Comparison of ENCODE assay signal across 9 mouse cellular contexts in the genomic region with DNA sequence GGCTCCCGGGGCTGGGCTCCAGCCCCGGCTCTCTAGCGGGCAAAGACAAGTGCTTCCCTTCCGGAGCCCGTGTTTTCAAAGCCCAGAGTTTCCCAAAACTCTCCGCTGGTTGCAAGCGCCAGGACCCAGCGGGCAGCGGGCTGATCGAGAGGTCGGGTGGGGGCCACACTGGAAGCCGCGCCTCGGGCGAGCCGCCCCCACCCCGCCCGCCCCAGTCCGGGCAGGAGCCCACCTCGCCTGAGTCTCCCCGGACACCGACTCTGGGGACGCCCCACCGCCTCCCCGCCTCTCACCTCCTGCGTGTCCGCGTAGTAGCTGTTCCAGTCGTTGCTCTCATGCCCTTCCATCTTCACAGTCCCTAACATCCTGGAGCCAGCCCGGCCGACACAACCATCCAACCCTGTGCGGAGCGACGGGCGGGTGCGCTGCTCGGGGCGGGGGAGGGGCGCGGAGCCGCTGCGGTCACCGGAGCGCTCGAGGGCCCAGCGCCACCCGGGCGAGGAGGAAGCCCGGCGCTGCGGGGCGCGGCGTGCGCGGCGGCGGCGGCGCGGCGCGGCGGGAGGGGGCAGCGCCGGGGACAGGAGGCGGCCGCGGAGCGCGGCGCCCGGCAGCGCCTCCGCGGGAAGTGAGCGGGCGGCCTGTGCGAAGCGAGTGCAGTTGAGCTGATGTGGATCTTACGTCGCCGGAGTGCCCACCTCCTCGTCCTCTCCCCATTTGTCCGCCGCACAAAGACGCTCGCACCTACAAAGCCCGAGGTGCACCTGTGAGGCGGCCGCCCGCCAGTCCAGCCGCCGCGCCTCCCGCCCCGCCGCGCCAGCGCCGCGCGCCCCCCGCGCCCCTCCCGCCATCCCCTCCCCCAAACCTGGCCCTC. TPM values are rescaled to one million over a fixed set of nuclear protein-coding genes. Genes with fewer than 3 reads are reported as not detected.
A peak's percentile ranks its signal among the peaks of the same experiment; 100 is the strongest.
DNase-seq lines count a peak whose midpoint lies in the region; ATAC-seq and TF ChIP-seq lines count a peak whose summit lies in the region.
"Had no signal": no experiment of that assay in that cellular context is flagged by ENCODE, and none has a peak within 500 bp of the region (broad histone marks: within the 10 kb centered on the region; RNA-seq: fewer than 3 reads in every experiment).

No protein-coding gene starts in this region.

- peak overlapping the region; percentile 98 for H3K4me2 ChIP-seq in heart, embryonic 11.5 days
- peak overlapping the region; percentile 96 for H3K4me2 ChIP-seq in limb, embryonic 13.5 days (replicated peaks)
- H3K4me2 ChIP-seq in midbrain, embryonic 14.5 days (ENCODE audit: low read length): peak overlapping the region; percentile 72

- peaks cover 39% of the 10 kb centered on the region; the same call in 1 of the 2 replicates for H3K27me3 ChIP-seq in cerebellum, adult 2 months (ENCODE audit: control insufficient read depth, insufficient read depth, low read length)
- peaks cover 93% of the 10 kb centered on the region for H3K27me3 ChIP-seq in heart, embryonic 11.5 days (ENCODE audit: control insufficient read depth, insufficient read depth, low read length)
- H3K27me3 ChIP-seq in limb, embryonic 13.5 days: peaks cover 99% of the 10 kb centered on the region
- H3K27me3 ChIP-seq in midbrain, embryonic 14.5 days (ENCODE audit: control insufficient read depth, insufficient read depth, low read length): peaks cover 96% of the 10 kb centered on the region

- ATAC-seq in heart, embryonic 11.5 days (replicated peaks; ENCODE audit: insufficient number of reproducible peaks, low FRiP score, low TSS enrichment): no peak; the same call in 1 of the 2 replicates
- ATAC-seq in limb, embryonic 13.5 days (ENCODE audit: low FRiP score, low read depth): peak; percentile 51; the same call in 1 of the 2 replicates
- ATAC-seq in midbrain, embryonic 14.5 days (ENCODE audit: low FRiP score, low TSS enrichment): peak; percentile 68

- peak overlapping the region; percentile 20 for H3K4me3 ChIP-seq in cerebellum, adult 2 months (replicated peaks; ENCODE audit: insufficient read depth, low read depth, low read length)
- peak overlapping the region; percentile 56 for H3K4me3 ChIP-seq in heart, embryonic 11.5 days (ENCODE audit: low read depth, low read length)
- peak overlapping the region; percentile 54 for H3K4me3 ChIP-seq in limb, embryonic 13.5 days
- H3K4me3 ChIP-seq in midbrain, embryonic 14.5 days (replicated peaks; ENCODE audit: low read depth, low read length): peak overlapping the region; percentile 33

- WGBS in cerebellum, adult 2 months: under 1% methylated on average over 96 of the region's 106 CpGs
- under 1% methylated on average over 84 of the region's 106 CpGs for WGBS in heart, embryonic 11.5 days (ENCODE audit: insufficient replicate concordance)
- under 1% methylated on average over 99 of the region's 106 CpGs for WGBS in limb, embryonic 13.5 days
- under 1% methylated on average over 105 of the region's 106 CpGs for WGBS in midbrain, embryonic 14.5 days

- H3K9me3 ChIP-seq in heart, embryonic 11.5 days (replicated peaks; ENCODE audit: control insufficient read depth, low read length): no peaks in the 10 kb centered on the region
- H3K9me3 ChIP-seq in limb, embryonic 13.5 days: no peaks in the 10 kb centered on the region
- no peaks in the 10 kb centered on the region for H3K9me3 ChIP-seq in midbrain, embryonic 14.5 days (ENCODE audit: control insufficient read depth, low read length)

- no peak for TF ChIP-seq CTCF in cerebellum, adult 2 months (IDR thresholded peaks at IDR 0.05; ENCODE audit: borderline replicate concordance, insufficient read depth, low read depth, low read length)

- H3K36me3 ChIP-seq in heart, embryonic 11.5 days (ENCODE audit: control insufficient read depth, insufficient read depth, low read length): no peaks in the 10 kb centered on the region
- H3K36me3 ChIP-seq in limb, embryonic 13.5 days: no peaks in the 10 kb centered on the region
- no peaks in the 10 kb centered on the region for H3K36me3 ChIP-seq in midbrain, embryonic 14.5 days (ENCODE audit: control insufficient read depth, insufficient read depth, low read length)

- no peak for DNase-seq in cerebellum, adult 2 months
- DNase-seq in cerebellum, adult 18-20 months: no peak
- peak; percentile 37 for DNase-seq in Muller cell, postnatal 12 days (ENCODE audit: inconsistent ontology term)
- DNase-seq in midbrain, embryonic 14.5 days: peak; percentile 59
- no peak for DNase-seq in right cerebral cortex, postnatal 4 days
- DNase-seq in thymus, adult 18-20 months: no peak

- no peak overlapping the region for H3K27ac ChIP-seq in cerebellum, adult 2 months (ENCODE audit: insufficient read depth, low read length)
- H3K27ac ChIP-seq in heart, embryonic 11.5 days (ENCODE audit: low read depth, low read length): no peak overlapping the region
- H3K27ac ChIP-seq in limb, embryonic 13.5 days: no peak overlapping the region
- peak overlapping the region; percentile 67 for H3K27ac ChIP-seq in midbrain, embryonic 14.5 days (replicated peaks; ENCODE audit: low read depth, low read length)

- H3K9ac ChIP-seq in heart, embryonic 11.5 days (ENCODE audit: low read depth, low read length): no peak overlapping the region; the same call in 1 of the 2 replicates
- H3K9ac ChIP-seq in limb, embryonic 13.5 days: peak overlapping the region; percentile 62
- H3K9ac ChIP-seq in midbrain, embryonic 14.5 days (replicated peaks; ENCODE audit: low read length): peak overlapping the region; percentile 46; the same call in 1 of the 2 replicates

- no peaks in the 10 kb centered on the region; the same call in 1 of the 2 replicates for H3K4me1 ChIP-seq in cerebellum, adult 2 months (ENCODE audit: control insufficient read depth, insufficient read depth, low read length)
- peaks cover 12% of the 10 kb centered on the region; the same call in 1 of the 2 replicates for H3K4me1 ChIP-seq in heart, embryonic 11.5 days (ENCODE audit: control insufficient read depth, insufficient read depth, low read length)
- H3K4me1 ChIP-seq in limb, embryonic 13.5 days: peaks cover 34% of the 10 kb centered on the region
- 0 out of 2 replicates have a peak, but pooled peaks cover 10% of the 10 kb centered on the region for H3K4me1 ChIP-seq in midbrain, embryonic 14.5 days (ENCODE audit: control insufficient read depth, insufficient read depth, low read length)

- no peak for TF ChIP-seq POLR2A in cerebellum, adult 2 months (IDR thresholded peaks at IDR 0.05; ENCODE audit: borderline replicate concordance, insufficient read depth, low read length)

RNA-seq across cellular contexts. Expression of a gene that starts 1.1 kb away (rescaled TPM):
- polyA plus RNA-seq in cerebellum, adult 2 months (2012; rRNA removed): 0.03 TPM in 1 of 2 replicates, not detected in the other
- polyA plus RNA-seq in heart, embryonic 11.5 days (2014; fragmentation: Nextera tagmentation; extraction: Ambion mirVana): 0.27 and 0.59 TPM in 2 replicates
- 0.09 TPM in 1 of 2 replicates, not detected in the other for polyA plus RNA-seq in limb, embryonic 13.5 days (2015; fragmentation: Nextera tagmentation; extraction: Ambion mirVana)
- 2.4 and 3.1 TPM in 2 replicates for polyA plus RNA-seq in midbrain, embryonic 14.5 days (2014; fragmentation: Nextera tagmentation; extraction: Ambion mirVana)
- polyA plus RNA-seq: C2C12 had no signal

RNA-seq across cellular contexts. Expression of a gene that starts 18.3 kb away (rescaled TPM):
- 0.03 TPM in 1 of 2 replicates, not detected in the other for polyA plus RNA-seq in cerebellum, adult 2 months (2012; rRNA removed)
- 0.10 and 0.49 TPM in 2 replicates for polyA plus RNA-seq in heart, embryonic 11.5 days (2014; fragmentation: Nextera tagmentation; extraction: Ambion mirVana)
- 0.20 TPM in 2 replicates for polyA plus RNA-seq in limb, embryonic 13.5 days (2015; fragmentation: Nextera tagmentation; extraction: Ambion mirVana)
- polyA plus RNA-seq in midbrain, embryonic 14.5 days (2014; fragmentation: Nextera tagmentation; extraction: Ambion mirVana): 1.4 and 1.6 TPM in 2 replicates
- polyA plus RNA-seq: C2C12 had no signal

Comparison
In these comparisons a context has a peak if more than half of its experiments do, and no peak if none do; other contexts are left out.
1. DNase-seq: peak in Muller cell, postnatal 12 days (single experiment) and midbrain, embryonic 14.5 days (single experiment); none in cerebellum, adult 2 months (0 of 2), cerebellum, adult 18-20 months (0 of 2), right cerebral cortex, postnatal 4 days (single experiment) and thymus, adult 18-20 months (0 of 2).
2. Peak in every context shown above with its lines, with median percentiles within 50 percentile points of each other: H3K4me3 ChIP-seq and H3K4me2 ChIP-seq.